Comparison of ENCODE assay signal across 26 mouse cellular contexts in the genomic region with DNA sequence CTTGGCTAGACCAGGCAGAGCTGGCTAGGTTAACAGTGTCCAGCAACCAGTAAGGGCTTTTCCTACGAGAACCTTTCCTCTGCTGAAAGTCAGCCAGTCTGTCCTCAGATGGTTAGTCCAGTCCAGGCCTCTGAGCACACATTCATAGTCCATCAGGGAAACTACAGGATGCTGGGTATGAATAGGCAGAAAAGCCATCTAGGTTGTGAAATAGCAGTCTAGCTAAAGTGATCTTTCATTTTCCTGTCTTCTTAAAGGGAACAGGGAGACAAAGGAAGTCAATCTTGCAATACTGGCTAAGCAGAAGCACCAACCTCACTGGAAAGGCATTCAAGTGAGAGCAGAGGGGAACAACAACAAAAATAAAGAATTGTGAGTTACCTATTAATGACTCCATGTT. TPM values are rescaled to one million over a fixed set of nuclear protein-coding genes. Genes with fewer than 3 reads are reported as not detected.
DNase-seq lines count a peak whose midpoint lies in the region; ATAC-seq and TF ChIP-seq lines count a peak whose summit lies in the region.
"Had no signal": no experiment of that assay in that cellular context is flagged by ENCODE, and none has a peak within 500 bp of the region (broad histone marks: within the 10 kb centered on the region; RNA-seq: fewer than 3 reads in every experiment).

No protein-coding gene starts in this region.

- H3K27ac ChIP-seq in heart, embryonic 12.5 days (ENCODE audit: poor library complexity, severe bottlenecking): no peak overlapping the region
- H3K27ac ChIP-seq in macrophage: peak overlapping the region; percentile 19; the same call in 1 of the 2 replicates
- H3K27ac ChIP-seq in midbrain, postnatal 0 days (ENCODE audit: low read depth, low read length): no peak overlapping the region
- H3K27ac ChIP-seq in forebrain, embryonic 15.5 days (replicated peaks): no peak overlapping the region
- H3K27ac ChIP-seq: embryonic facial prominence, embryonic 10.5 days; heart, embryonic 15.5 days; hindbrain, embryonic 13.5 days; limb, embryonic 12.5 days; liver, embryonic 15.5 days; lung, embryonic 15.5 days; midbrain, embryonic 12.5 days had no signal

- H3K9ac ChIP-seq in heart, embryonic 12.5 days: peak overlapping the region; percentile 27; the same call in 1 of the 2 replicates
- H3K9ac ChIP-seq in midbrain, postnatal 0 days (replicated peaks; ENCODE audit: low read length, poor library complexity, severe bottlenecking): no peak overlapping the region
- no peak overlapping the region for H3K9ac ChIP-seq in forebrain, embryonic 15.5 days (replicated peaks)
- H3K9ac ChIP-seq: heart, embryonic 15.5 days; hindbrain, embryonic 13.5 days; limb, embryonic 12.5 days; liver, embryonic 15.5 days; lung, embryonic 15.5 days; midbrain, embryonic 12.5 days had no signal

- 0 out of 2 replicates have a peak, but pooled peaks cover 3% of the 10 kb centered on the region for H3K4me1 ChIP-seq in heart, embryonic 12.5 days (replicated peaks)
- no peaks in the 10 kb centered on the region for H3K4me1 ChIP-seq in midbrain, postnatal 0 days (ENCODE audit: insufficient read depth, low read length)
- no peaks in the 10 kb centered on the region for H3K4me1 ChIP-seq in forebrain, embryonic 15.5 days
- H3K4me1 ChIP-seq: hindbrain, embryonic 13.5 days; limb, embryonic 12.5 days; lung, embryonic 15.5 days; midbrain, embryonic 12.5 days had no signal

- no peak for TF ChIP-seq CTCF in midbrain, postnatal 0 days (IDR thresholded peaks at IDR 0.05)

- H3K4me2 ChIP-seq in heart, embryonic 12.5 days: no peak overlapping the region
- no peak overlapping the region for H3K4me2 ChIP-seq in midbrain, postnatal 0 days (ENCODE audit: low read depth, low read length, poor library complexity, severe bottlenecking)
- no peak overlapping the region for H3K4me2 ChIP-seq in forebrain, embryonic 15.5 days (replicated peaks)
- H3K4me2 ChIP-seq: heart, embryonic 15.5 days; hindbrain, embryonic 13.5 days; limb, embryonic 12.5 days; liver, embryonic 15.5 days; lung, embryonic 15.5 days; midbrain, embryonic 12.5 days had no signal

- no peak for DNase-seq in heart, adult 9 months (ENCODE audit: low spot score in 2 of 2)
- peak; percentile 60 for DNase-seq in 416B (ENCODE audit: low read depth)
- DNase-seq in adipocyte (ENCODE audit: low spot score): peak; percentile 86
- DNase-seq in midbrain, postnatal 0 days (ENCODE audit: low spot score): no peak
- DNase-seq: adrenal gland, postnatal 10 days; B cell, adult 2 months; cerebellum, adult 9-10 months; heart, postnatal 36 days; kidney, adult 11 months; kidney, postnatal 14 days had no signal

- H3K27me3 ChIP-seq in heart, embryonic 12.5 days (replicated peaks): no peaks in the 10 kb centered on the region
- H3K27me3 ChIP-seq in midbrain, postnatal 0 days (ENCODE audit: insufficient read depth, low read length): no peaks in the 10 kb centered on the region
- H3K27me3 ChIP-seq in forebrain, embryonic 15.5 days: no peaks in the 10 kb centered on the region
- H3K27me3 ChIP-seq: CH12.LX; heart, embryonic 15.5 days; hindbrain, embryonic 13.5 days; limb, embryonic 12.5 days; liver, embryonic 15.5 days; lung, embryonic 15.5 days; midbrain, embryonic 12.5 days had no signal

- no peaks in the 10 kb centered on the region for H3K9me3 ChIP-seq in heart, embryonic 12.5 days (replicated peaks)
- no peaks in the 10 kb centered on the region for H3K9me3 ChIP-seq in midbrain, postnatal 0 days (ENCODE audit: low read length)
- no peaks in the 10 kb centered on the region for H3K9me3 ChIP-seq in forebrain, embryonic 15.5 days
- H3K9me3 ChIP-seq: embryonic facial prominence, embryonic 10.5 days; G1E; heart, embryonic 15.5 days; hindbrain, embryonic 13.5 days; limb, embryonic 12.5 days; liver, embryonic 15.5 days; lung, embryonic 15.5 days; midbrain, embryonic 12.5 days had no signal

- H3K36me3 ChIP-seq in heart, embryonic 12.5 days: peaks cover 6% of the 10 kb centered on the region; the same call in 1 of the 2 replicates
- peaks cover 4% of the 10 kb centered on the region; the same call in 1 of the 2 replicates for H3K36me3 ChIP-seq in macrophage (ENCODE audit: inconsistent target)
- peaks cover 5% of the 10 kb centered on the region; the same call in 1 of the 2 replicates for H3K36me3 ChIP-seq in midbrain, postnatal 0 days (ENCODE audit: insufficient read depth, low read length)
- H3K36me3 ChIP-seq in forebrain, embryonic 15.5 days: no peaks in the 10 kb centered on the region; the same call in 1 of the 2 replicates
- H3K36me3 ChIP-seq: embryonic facial prominence, embryonic 10.5 days; limb, embryonic 12.5 days; liver, embryonic 15.5 days; lung, embryonic 15.5 days; midbrain, embryonic 12.5 days had no signal

- no peak for ATAC-seq in heart, embryonic 12.5 days (ENCODE audit: insufficient number of reproducible peaks, low FRiP score)
- ATAC-seq in midbrain, postnatal 0 days (ENCODE audit: low FRiP score): no peak
- ATAC-seq in forebrain, embryonic 15.5 days (replicated peaks): no peak
- ATAC-seq: activated CD4-positive, CD25-positive, alpha-beta regulatory T cell, adult 4 months had no signal

- 86% methylated on average over 1 of the region's 1 CpGs for WGBS in heart, embryonic 12.5 days
- 88% methylated on average over 1 of the region's 1 CpGs for WGBS in macrophage (ENCODE audit: missing documents)
- 83% methylated on average over 1 of the region's 1 CpGs for WGBS in midbrain, postnatal 0 days
- 78% methylated on average over 1 of the region's 1 CpGs for WGBS in forebrain, embryonic 15.5 days

- no peak overlapping the region for H3K4me3 ChIP-seq in heart, embryonic 12.5 days
- no peak overlapping the region for H3K4me3 ChIP-seq in macrophage (ENCODE audit: inconsistent target)
- no peak overlapping the region for H3K4me3 ChIP-seq in midbrain, postnatal 0 days (ENCODE audit: low read depth, low read length)
- H3K4me3 ChIP-seq in forebrain, embryonic 15.5 days: no peak overlapping the region
- H3K4me3 ChIP-seq: embryonic facial prominence, embryonic 10.5 days; heart, embryonic 15.5 days; hindbrain, embryonic 13.5 days; limb, embryonic 12.5 days; liver, embryonic 15.5 days; lung, embryonic 15.5 days; midbrain, embryonic 12.5 days had no signal

- peaks cover 100% of the 10 kb centered on the region for H3K79me2 ChIP-seq in macrophage (ENCODE audit: inconsistent target)

RNA-seq across cellular contexts. Expression of gene Atp6v0d1, which starts 13.0 kb away (rescaled TPM):
- 51.4 and 52.9 TPM in 2 replicates for polyA plus RNA-seq in heart, embryonic 12.5 days (2016; fragmentation: Nextera tagmentation; extraction: Ambion mirVana)
- 100 to 1,000 TPM in 6 of 26 experiments, 10 to 100 TPM in 20; 30.8 to 121 (median 85.9) TPM for total RNA-seq in macrophage (2018; cell fraction: chromatin; rRNA removed)
- total RNA-seq in macrophage (2018; cell fraction: cytosol; rRNA removed): 100 to 1,000 TPM; 213 to 351 (median 263) TPM
- total RNA-seq in macrophage (2018; cell fraction: nucleus; rRNA removed): 100 to 1,000 TPM in 22 of 26 experiments, 10 to 100 TPM in 4; 65.3 to 155 (median 120) TPM
- 238 to 301 TPM (median 263 TPM) in 3 replicates for polyA plus RNA-seq in macrophage (2018)
- total RNA-seq in midbrain, postnatal 0 days (2014; rRNA removed): 214 and 238 TPM in 2 replicates
- 272 and 300 TPM in 2 replicates for polyA plus RNA-seq in midbrain, postnatal 0 days (2015; fragmentation: Nextera tagmentation; extraction: Ambion mirVana)
- 184 and 193 TPM in 2 replicates for polyA plus RNA-seq in forebrain, embryonic 15.5 days (2015; fragmentation: Nextera tagmentation; extraction: Ambion mirVana)

RNA-seq across cellular contexts. Expression of gene Hsd11b2, which starts 34.3 kb away (rescaled TPM):
- polyA plus RNA-seq in heart, embryonic 12.5 days (2016; fragmentation: Nextera tagmentation; extraction: Ambion mirVana): 1.7 and 1.9 TPM in 2 replicates
- total RNA-seq in macrophage (2018; cell fraction: chromatin; rRNA removed): not detected
- under 1 TPM in 1 of 26 experiments, not detected in 25; 0.13 TPM for total RNA-seq in macrophage (2018; cell fraction: cytosol; rRNA removed)
- total RNA-seq in macrophage (2018; cell fraction: nucleus; rRNA removed): not detected
- polyA plus RNA-seq in macrophage (2018): not detected in 3 replicates
- total RNA-seq in midbrain, postnatal 0 days (2014; rRNA removed): 0.57 and 0.88 TPM in 2 replicates
- polyA plus RNA-seq in midbrain, postnatal 0 days (2015; fragmentation: Nextera tagmentation; extraction: Ambion mirVana): 1.3 and 1.9 TPM in 2 replicates
- polyA plus RNA-seq in forebrain, embryonic 15.5 days (2015; fragmentation: Nextera tagmentation; extraction: Ambion mirVana): 1.4 and 1.7 TPM in 2 replicates
- total RNA-seq: CH12.LX; common myeloid progenitor, adult 5-6 weeks; G1E; heart, postnatal 36 days; layer of hippocampus, adult 18-20 months; left cerebral cortex, postnatal 10 days had no signal
- polyA plus RNA-seq: activated CD4-positive, CD25-positive, alpha-beta regulatory T cell, adult 4 months; G1E had no signal

RNA-seq across cellular contexts. Expression of gene Ripor1, which starts 52.2 kb away (rescaled TPM):
- 32.8 and 33.4 TPM in 2 replicates for polyA plus RNA-seq in heart, embryonic 12.5 days (2016; fragmentation: Nextera tagmentation; extraction: Ambion mirVana)
- 10 to 100 TPM in 16 of 26 experiments, 1 to 10 TPM in 10; 2.0 to 47.5 (median 12.8) TPM for total RNA-seq in macrophage (2018; cell fraction: chromatin; rRNA removed)
- 10 to 100 TPM in 19 of 26 experiments, 1 to 10 TPM in 7; 7.1 to 21.1 (median 11.2) TPM for total RNA-seq in macrophage (2018; cell fraction: cytosol; rRNA removed)
- total RNA-seq in macrophage (2018; cell fraction: nucleus; rRNA removed): 10 to 100 TPM in 11 of 26 experiments, 1 to 10 TPM in 15; 4.1 to 36.0 (median 9.4) TPM
- 13.3 to 20.5 TPM (median 14.5 TPM) in 3 replicates for polyA plus RNA-seq in macrophage (2018)
- 12.6 and 16.1 TPM in 2 replicates for total RNA-seq in midbrain, postnatal 0 days (2014; rRNA removed)
- polyA plus RNA-seq in midbrain, postnatal 0 days (2015; fragmentation: Nextera tagmentation; extraction: Ambion mirVana): 32.6 and 32.7 TPM in 2 replicates
- 26.5 and 29.0 TPM in 2 replicates for polyA plus RNA-seq in forebrain, embryonic 15.5 days (2015; fragmentation: Nextera tagmentation; extraction: Ambion mirVana)

RNA-seq across cellular contexts. Expression of gene Zdhhc1, which starts 56.1 kb away (rescaled TPM):
- 23.1 and 23.3 TPM in 2 replicates for polyA plus RNA-seq in heart, embryonic 12.5 days (2016; fragmentation: Nextera tagmentation; extraction: Ambion mirVana)
- total RNA-seq in macrophage (2018; cell fraction: chromatin; rRNA removed): 10 to 100 TPM; 33.0 to 83.1 (median 66.8) TPM
- total RNA-seq in macrophage (2018; cell fraction: cytosol; rRNA removed): 1 to 10 TPM; 4.4 to 9.1 (median 6.4) TPM
- 10 to 100 TPM; 15.4 to 54.3 (median 36.6) TPM for total RNA-seq in macrophage (2018; cell fraction: nucleus; rRNA removed)
- 6.8 to 10.0 TPM (median 7.3 TPM) in 3 replicates for polyA plus RNA-seq in macrophage (2018)
- total RNA-seq in midbrain, postnatal 0 days (2014; rRNA removed): 32.9 and 47.2 TPM in 2 replicates
- 27.3 and 27.9 TPM in 2 replicates for polyA plus RNA-seq in midbrain, postnatal 0 days (2015; fragmentation: Nextera tagmentation; extraction: Ambion mirVana)
- 28.8 and 31.3 TPM in 2 replicates for polyA plus RNA-seq in forebrain, embryonic 15.5 days (2015; fragmentation: Nextera tagmentation; extraction: Ambion mirVana)

Comparison
In these comparisons a context has a peak if more than half of its experiments do, and no peak if none do; other contexts are left out.
1. DNase-seq: peak in 416B (single experiment) and adipocyte (single experiment); none in heart, adult 9 months (0 of 2) and midbrain, postnatal 0 days (single experiment).